Mouse (Mus musculus) liver, adult (tissue): ENCODE measurements around the gene Fam221a.

Experiments
- GATA4 ChIP-seq: IDR thresholded peaks from 2 replicates; pipeline ENCODE4 v1.6.1; 2014; ENCODE audit warnings: mild to moderate bottlenecking, low read length; ENCODE audit not compliant: insufficient replicate concordance

The Fam221a gene

GRCm38 (mm10) chr6:49354613-49355012, 12.9 kb upstream of the Fam221a start:
- TF ChIP-seq GATA4, result no peak

DNA sequence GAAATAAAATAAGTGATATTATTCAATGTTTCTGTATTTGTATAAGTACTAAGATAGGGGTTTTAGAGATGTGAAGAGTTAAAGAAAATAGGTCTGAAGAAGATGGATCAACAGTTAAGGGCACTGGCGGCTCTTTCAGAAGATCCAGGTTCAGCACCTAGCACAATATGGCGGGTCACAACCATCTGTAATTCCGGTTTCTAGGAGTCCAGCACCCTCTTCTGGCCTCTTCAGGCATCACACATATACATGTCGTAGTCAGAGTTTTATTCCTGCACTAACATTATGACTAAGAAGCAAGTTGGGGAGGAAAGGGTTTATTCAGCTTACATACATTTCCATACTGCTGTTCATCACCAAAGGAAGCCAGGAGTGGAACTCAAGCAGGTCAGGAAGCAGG, 12.4 kb upstream of the Fam221a start:
- TF ChIP-seq GATA4, result no peak

- TF ChIP-seq GATA4, result no peak
These were observed 7.1 kb upstream of the Fam221a start for GRCm38 (mm10) chr6:49360420-49360819.

GRCm38 (mm10) chr6:49368212-49368611, 673 bp downstream of the Fam221a start:
- TF ChIP-seq GATA4, result no peak

DNA sequence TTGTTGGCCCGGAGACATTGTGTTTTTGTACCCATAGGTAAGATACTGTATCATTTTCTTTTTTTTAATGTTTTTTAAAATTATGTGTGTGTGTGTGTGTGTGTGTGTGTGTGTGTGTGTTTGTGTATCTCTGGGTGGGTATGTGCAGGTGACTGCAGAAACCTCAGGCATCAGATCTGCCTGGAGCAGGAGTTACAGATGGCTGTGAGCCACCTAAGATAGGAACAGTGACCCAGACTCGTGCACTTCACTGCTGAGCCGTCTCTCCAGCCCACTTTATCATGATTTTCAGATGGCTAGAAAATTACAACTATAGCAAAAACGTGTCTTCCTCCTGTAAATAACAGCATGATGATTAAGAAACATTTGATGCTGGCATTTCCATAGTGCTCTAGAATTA, 5.2 kb downstream of the Fam221a start:
- no peak for TF ChIP-seq GATA4

DNA sequence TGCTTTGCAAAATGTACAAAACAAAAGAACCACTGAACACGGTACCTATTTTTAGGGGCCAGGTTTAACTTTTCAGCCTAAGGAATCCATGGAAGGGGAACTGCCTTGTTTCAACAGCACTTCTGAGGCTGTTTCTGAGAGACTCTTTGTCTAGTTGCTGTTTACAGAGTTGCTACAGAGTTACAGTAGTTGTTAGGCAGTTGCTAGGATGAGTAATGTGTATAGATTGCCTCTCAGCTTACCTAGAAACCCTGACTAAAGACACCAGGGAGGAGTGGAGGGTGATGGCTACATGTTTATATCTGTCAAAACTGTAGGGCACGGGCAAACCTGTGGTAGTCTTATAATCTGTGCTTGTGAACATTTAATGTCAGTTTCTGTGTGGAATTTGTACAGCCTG, 6.4 kb downstream of the Fam221a start:
- TF ChIP-seq GATA4, result no peak

- no peak for TF ChIP-seq GATA4
These were observed 10.8 kb downstream of the Fam221a start for GRCm38 (mm10) chr6:49378328-49378727.

- TF ChIP-seq GATA4, result no peak
These were observed 26.7 kb downstream of the Fam221a start for GRCm38 (mm10) chr6:49394276-49394675.

DNA sequence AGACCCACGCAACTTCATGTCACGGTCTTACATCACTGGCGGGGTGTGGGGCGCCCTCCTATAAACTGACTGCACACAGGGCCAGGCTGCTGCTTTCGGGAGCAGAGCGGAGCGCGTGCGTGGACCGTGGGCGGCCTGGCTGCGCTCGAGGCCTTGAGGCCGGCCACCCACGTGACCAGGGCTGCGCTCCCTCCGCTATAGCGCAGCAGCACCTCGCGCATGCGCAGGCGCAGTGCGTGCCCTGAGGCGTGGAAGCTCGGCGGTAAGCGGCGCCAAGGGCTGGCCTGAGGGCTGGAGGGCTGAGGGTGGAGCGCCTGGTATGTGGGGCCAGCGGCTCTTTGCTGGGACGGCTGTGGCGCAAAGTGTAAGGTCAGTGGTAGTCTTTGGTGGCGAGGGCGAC, 27.8 kb downstream of the Fam221a start, which contains the start of gene Stk31:
TSS of gene Stk31 (plus strand) at position 289 of the 400 bp plus-strand sequence.
- TF ChIP-seq GATA4, result no peak

- TF ChIP-seq GATA4, result no peak
These were observed 29.9 kb downstream of the Fam221a start for GRCm38 (mm10) chr6:49397466-49397865.

GRCm38 (mm10) chr6:49398365-49398764, 30.8 kb downstream of the Fam221a start:
- no peak for TF ChIP-seq GATA4

- no peak for TF ChIP-seq GATA4
These were observed 43.3 kb downstream of the Fam221a start for GRCm38 (mm10) chr6:49410830-49411229.

DNA sequence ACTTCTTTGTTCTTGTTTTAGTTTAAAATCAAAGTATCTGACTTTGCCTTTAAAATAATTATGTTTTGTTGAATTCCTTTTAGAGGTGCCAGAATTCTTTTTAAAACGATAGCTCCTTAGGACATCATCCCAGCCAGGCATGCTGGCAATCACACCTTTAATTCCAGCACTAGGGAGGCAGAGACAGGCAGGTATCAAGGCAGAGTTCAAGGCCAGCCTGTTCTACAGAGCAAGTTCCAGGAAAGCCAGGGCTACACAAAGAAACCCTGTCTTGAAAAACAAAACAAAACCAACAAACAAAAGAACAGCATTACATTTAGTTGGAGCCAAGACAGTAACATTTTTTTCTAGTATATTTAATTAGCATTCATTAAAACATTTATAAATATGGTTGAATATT, 48.4 kb downstream of the Fam221a start:
- TF ChIP-seq GATA4, result no peak

- TF ChIP-seq GATA4, result no peak
These were observed 69.8 kb downstream of the Fam221a start for GRCm38 (mm10) chr6:49437306-49437705.
